Mouse (Mus musculus): Measurements from ENCODE around the gene Nsg2.

The Nsg2 gene

DNA sequence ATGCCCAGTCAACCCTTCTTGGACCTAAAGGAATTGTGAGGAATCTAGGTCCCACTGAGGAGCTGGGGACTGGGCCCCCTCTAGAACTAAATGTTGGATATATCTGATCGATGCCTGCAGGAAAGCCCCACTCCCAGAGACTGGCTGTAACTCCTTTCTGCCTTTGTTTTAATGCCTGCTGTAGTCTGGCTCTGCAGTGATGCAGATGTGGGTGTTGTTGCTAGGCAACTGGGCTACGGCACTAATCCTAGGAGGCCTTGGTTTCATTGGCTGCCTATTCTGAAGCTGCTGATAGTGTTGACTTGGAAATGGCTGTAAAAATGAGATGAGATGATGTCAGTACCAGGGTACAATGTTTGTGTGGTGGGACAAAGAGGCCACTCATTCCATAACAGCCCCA is 87.1 kb downstream of the Nsg2 start:
- DNase-seq (ENCODE audit: low spot score): no peak

DNA sequence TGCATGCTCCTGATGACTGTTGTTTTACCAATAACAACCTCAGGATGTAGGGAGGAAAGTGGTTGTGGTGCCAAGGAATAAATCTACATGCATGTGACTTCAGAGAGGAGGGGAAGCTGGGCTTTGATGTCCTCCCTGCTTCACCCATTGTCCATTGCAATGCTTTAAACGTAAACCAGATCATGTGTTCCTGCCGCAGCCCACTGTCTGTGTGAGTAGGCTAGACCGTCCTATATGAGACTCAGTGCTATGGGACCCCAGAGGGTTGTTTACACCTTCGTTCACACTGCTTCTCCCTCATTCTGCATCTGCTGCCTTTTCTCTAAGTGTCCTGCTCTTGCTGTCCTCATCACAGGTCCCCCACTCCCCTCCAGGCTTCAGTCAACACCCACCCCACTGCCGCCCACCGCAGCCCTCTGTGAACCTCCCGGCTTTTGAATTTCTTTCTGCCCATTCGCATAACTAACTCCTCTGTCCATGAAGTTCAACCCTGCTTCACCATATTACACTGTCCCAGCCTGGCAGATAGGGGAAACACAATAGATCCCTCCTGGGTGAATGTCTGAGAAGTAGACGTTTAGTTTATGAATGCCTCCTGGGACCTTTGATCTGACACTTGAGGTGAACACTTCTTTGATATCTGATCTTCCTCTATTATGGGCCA is 87.6 kb downstream of the Nsg2 start:
- DNase-seq (ENCODE audit: low spot score): no peak

DNA sequence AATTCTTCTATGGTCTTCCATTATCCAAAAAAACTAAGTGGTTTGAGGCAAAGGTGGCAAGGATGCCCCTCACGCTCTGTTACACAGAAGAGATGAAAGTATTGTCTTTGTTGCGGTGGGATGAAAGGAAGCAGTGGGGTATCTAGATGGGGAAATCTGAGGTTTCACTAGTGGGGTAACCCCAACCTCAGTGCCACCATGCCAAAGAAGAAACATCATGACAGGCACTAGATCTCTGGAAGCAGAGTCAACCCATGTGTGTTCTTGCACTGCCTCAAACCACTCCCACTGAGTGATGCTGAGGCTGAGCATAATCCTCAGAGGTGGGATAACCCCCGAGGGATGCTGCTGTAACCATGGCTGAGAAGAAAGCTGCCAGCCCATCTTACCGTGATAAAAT is 95.5 kb downstream of the Nsg2 start:
- DNase-seq (ENCODE audit: low spot score): no peak

DNA sequence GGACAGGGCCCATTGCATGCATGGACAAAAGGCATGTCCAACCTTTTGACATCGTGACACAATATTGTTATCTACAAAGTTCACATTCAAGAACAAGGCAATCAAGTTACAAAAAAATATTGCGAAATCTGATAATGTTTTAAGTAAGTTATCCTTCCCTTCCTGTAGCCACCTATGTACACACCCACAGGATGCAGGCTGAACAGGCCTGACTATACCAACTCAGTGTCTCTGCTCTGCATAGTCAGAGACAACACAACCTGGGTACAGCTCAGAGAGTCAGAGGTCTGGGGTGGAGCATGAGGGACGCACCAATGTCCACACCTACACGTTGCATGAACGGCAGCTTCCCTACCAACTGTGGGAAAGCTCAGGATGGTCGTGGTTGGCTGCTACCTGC is 96.1 kb downstream of the Nsg2 start:
- DNase-seq (ENCODE audit: low spot score): no peak

DNA sequence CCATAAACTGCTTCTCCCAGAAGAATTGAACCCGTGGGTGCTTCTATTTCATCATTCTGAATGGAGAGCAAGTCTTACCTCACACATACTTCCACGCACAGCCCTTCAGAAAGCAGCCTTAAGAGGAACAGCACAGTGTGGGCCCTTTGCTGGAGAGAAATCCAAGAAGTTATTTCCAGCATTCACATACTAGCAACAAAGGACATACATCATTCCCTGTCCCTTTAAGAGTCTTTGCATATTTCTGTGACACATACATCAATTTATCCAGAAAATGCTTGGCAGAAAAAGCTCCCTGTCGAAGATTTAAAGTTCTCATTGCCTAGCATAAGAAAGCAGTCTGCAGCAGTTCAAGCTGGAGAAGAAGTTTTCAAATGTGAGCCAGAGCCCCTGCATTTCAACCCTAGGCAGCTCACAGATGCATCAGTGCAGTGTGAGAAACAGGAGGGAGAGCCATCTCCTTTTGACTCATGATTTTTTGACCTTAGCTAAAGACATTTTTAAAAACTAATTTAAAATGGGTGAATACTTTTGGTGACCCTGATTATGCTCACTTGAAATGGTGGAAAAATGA is 100.9 kb downstream of the Nsg2 start:
- DNase-seq (ENCODE audit: low spot score): no peak

DNA sequence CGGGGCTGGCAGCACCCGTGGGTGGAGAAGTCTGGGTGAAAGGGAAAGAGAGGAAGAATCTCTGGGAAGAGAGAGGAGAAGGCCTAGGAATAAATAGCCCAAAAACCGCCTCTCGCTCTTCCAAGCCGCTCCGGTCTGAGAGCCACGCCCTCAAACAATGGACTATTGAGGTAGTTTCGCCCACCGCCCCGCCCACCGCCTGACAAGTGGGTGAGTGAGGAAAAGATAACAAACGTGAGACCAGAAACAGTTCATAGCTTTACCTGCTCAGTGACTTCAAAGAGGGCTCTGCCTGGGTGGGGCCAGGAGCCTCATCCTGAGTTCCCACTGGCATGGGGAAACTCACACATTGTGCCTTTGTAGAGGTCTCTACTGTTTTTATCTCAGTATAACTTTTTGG is 102.7 kb downstream of the Nsg2 start:
- DNase-seq (ENCODE audit: low spot score): no peak

DNA sequence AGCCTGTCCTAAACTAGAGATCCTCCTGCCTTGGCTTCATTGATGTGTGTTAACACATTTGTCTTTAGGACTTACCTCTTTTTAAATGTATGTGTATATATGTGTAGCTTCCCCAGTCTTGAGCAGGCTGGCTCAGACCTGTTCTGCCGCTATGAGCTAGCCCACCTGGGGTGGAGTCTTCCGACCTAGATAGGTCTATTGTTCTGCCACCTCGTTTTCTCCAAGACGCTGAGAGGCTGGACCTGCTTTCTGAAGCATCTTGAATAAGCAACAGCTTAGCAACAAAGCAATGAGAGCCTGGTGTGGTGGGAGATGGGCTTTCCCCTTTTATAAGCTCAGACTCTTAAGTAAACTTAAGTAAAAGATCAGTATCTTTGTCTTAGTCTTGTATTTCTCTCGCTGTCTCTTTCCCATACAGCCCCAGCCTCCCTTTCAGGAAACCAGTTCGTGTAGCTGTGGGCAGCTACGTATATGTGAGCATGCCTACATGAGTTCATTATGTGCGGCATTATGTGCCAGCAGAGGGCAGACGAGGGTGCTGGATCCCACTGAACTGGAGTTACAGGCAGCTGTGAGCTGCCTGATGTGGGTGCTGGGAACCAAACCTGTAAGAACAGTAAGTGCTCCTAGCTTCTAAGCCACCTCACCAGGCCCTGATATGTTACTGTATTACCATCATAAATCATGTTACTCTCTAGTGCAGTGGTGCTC is 104.3 kb downstream of the Nsg2 start:
- DNase-seq (ENCODE audit: low spot score): no peak

DNA sequence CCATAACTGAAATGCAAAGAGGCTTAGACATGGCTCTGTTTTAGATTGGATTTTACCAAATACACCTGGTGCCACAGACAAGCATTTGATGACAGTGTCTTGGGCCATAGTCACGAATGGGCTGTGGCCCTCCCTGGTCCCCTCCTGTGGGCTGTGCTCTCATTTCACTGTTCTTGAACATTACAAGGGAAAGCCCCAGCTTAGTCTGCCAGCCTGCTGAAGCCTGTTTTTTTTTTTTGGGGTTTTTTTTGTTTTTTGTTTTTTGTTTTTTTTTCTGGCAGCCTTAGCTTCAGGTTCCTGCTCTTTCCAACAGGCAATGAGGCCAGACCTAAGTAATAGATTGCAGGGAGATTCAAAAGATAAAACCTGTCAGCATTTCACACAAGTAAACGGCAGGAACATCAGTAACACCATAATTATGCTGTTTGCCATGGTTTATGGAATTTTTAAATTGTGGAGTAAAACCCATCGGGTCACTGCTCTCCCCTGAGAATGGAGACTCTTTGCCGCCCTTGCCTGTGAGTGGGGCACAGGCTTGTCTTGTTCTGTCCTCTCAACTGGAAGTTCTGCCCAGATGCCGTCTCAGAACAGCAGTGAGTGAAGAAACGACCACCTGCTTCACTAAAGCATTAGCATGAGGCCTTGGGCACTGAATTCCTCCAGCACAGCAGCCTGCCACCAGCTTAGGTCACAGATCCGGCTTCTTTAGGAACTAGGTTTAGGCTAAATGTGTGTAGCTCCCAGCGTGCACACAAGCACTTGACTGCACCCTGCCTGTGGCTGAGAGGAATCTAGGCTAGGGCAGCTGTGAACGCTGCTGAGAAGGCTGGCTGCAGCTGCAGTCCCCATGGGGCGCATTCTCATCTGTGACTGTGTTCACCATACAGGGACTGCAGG is 105.7 kb downstream of the Nsg2 start:
- DNase-seq (ENCODE audit: low spot score): no peak

DNA sequence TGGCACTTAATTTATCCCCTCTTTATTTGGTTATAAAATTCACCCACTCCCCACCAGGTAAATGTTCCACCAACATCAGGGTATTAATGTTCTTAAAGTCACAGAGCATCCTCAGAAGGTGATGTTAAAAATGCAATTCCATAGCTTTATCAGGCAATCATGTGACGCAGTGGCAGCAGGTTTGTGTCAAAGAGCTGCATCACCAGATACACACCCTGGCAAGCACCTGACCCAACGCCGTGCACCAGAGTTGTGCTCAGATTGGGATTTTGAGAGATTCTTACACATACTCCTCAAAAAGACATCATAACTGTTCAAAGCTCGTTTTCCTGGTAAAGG is 106.4 kb downstream of the Nsg2 start:
- no peak for DNase-seq (ENCODE audit: low spot score)

DNA sequence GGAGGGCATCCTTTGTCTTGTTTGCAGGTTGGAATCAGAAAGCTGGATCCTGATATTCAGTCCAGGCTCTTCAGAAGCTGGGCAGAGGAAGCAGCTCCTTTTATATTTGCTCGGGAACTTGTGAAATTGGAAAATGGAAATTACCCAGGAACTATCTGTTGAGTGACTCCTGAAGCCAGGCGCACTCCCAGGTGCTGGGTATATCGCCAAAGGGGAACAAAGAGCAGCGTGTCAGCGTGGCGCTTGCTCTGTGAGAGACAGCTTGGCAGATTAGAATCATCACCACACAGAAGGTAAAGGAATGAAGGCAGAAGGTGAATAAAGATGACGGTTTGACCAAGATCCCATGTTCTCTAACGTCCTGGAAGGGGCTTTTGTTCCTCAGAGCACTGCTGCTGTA is 108.2 kb downstream of the Nsg2 start:
- no peak for DNase-seq (ENCODE audit: low spot score)
